Mouse (Mus musculus): ENCODE measurements around the gene Dnmt3a. TPM values are rescaled to one million over a fixed set of nuclear protein-coding genes. Genes with fewer than 3 reads are reported as not detected.
A peak's percentile ranks its signal among the peaks of the same experiment; 100 is the strongest.
"Not testable (repeated sequence)": the region's sequence is repeated elsewhere in the genome, so short reads cannot be mapped to it uniquely, and the experiment has no call there.

The Dnmt3a gene
- polyA plus RNA-seq, 1 experiment from 2014 or later = 65.3 TPM

GRCm38 (mm10) chr12:3919423-3919822 lies 113.6 kb downstream of the Dnmt3a start:
- 90% methylated on average over 3 of the region's 3 CpGs for WGBS
- Histone ChIP-seq H3K4me1 (ENCODE audit: control insufficient read depth, insufficient read depth, low read length) (peaks cover 5% of the 10 kb centered on the region; the same call in 1 of the 2 replicates), H3K36me3 (ENCODE audit: control insufficient read depth, insufficient read depth, low read length) (peaks cover 5% of the 10 kb centered on the region; the same call in 1 of the 2 replicates), H3K9ac (replicated peaks; ENCODE audit: low read length) (no peak overlapping the region), H3K27me3 (ENCODE audit: control insufficient read depth, insufficient read depth, low read length) (no peaks in the 10 kb centered on the region), H3K27ac (replicated peaks; ENCODE audit: low read depth, low read length) (no peak overlapping the region), H3K4me2 (ENCODE audit: low read length) (no peak overlapping the region), H3K9me3 (ENCODE audit: control insufficient read depth, low read length) (no peaks in the 10 kb centered on the region), H3K4me3 (replicated peaks; ENCODE audit: low read depth, low read length) (no peak overlapping the region)
- DNase-seq (no peak), ATAC-seq (ENCODE audit: low FRiP score, low TSS enrichment) (no peak)

GRCm38 (mm10) chr12:3926127-3926526 lies 120.3 kb downstream of the Dnmt3a start:
- no peak for ATAC-seq (ENCODE audit: low FRiP score, low TSS enrichment)
- no peaks in the 10 kb centered on the region for H3K27me3 ChIP-seq (ENCODE audit: control insufficient read depth, insufficient read depth, low read length)
- H3K27ac ChIP-seq (replicated peaks; ENCODE audit: low read depth, low read length) = no peak overlapping the region
- no peak overlapping the region for H3K4me2 ChIP-seq (ENCODE audit: low read length)
- H3K4me1 ChIP-seq (ENCODE audit: control insufficient read depth, insufficient read depth, low read length) = no peaks in the 10 kb centered on the region
- peak; percentile 88 for DNase-seq
- WGBS = 0% methylated on average over 1 of the region's 1 CpGs
- no peak overlapping the region for H3K4me3 ChIP-seq (replicated peaks; ENCODE audit: low read depth, low read length)
- no peaks in the 10 kb centered on the region for H3K9me3 ChIP-seq (ENCODE audit: control insufficient read depth, low read length)
- H3K9ac ChIP-seq (replicated peaks; ENCODE audit: low read length) = no peak overlapping the region
- H3K36me3 ChIP-seq (ENCODE audit: control insufficient read depth, insufficient read depth, low read length) = no peaks in the 10 kb centered on the region

- 88% methylated on average over 3 of the region's 3 CpGs for WGBS
- no peak overlapping the region for H3K4me2 ChIP-seq (ENCODE audit: low read length)
- H3K27me3 ChIP-seq (ENCODE audit: control insufficient read depth, insufficient read depth, low read length) = no peaks in the 10 kb centered on the region
- ATAC-seq (ENCODE audit: low FRiP score, low TSS enrichment) = no peak
- H3K36me3 ChIP-seq (ENCODE audit: control insufficient read depth, insufficient read depth, low read length) = no peaks in the 10 kb centered on the region
- no peak for DNase-seq
- no peaks in the 10 kb centered on the region for H3K4me1 ChIP-seq (ENCODE audit: control insufficient read depth, insufficient read depth, low read length)
- H3K27ac ChIP-seq (replicated peaks; ENCODE audit: low read depth, low read length) = no peak overlapping the region
- H3K4me3 ChIP-seq (replicated peaks; ENCODE audit: low read depth, low read length) = no peak overlapping the region
- H3K9me3 ChIP-seq (ENCODE audit: control insufficient read depth, low read length) = no peaks in the 10 kb centered on the region
- H3K9ac ChIP-seq (replicated peaks; ENCODE audit: low read length) = no peak overlapping the region
Observed at GRCm38 (mm10) chr12:3928841-3929240, 123.0 kb downstream of the Dnmt3a start.

- H3K36me3 ChIP-seq (ENCODE audit: control insufficient read depth, insufficient read depth, low read length); ATAC-seq (ENCODE audit: low FRiP score, low TSS enrichment); H3K9me3 ChIP-seq (ENCODE audit: control insufficient read depth, low read length); H3K27me3 ChIP-seq (ENCODE audit: control insufficient read depth, insufficient read depth, low read length); DNase-seq; H3K27ac ChIP-seq (replicated peaks; ENCODE audit: low read depth, low read length); H3K4me1 ChIP-seq (ENCODE audit: control insufficient read depth, insufficient read depth, low read length); H3K9ac ChIP-seq (replicated peaks; ENCODE audit: low read length); H3K4me2 ChIP-seq (ENCODE audit: low read length); H3K4me3 ChIP-seq (replicated peaks; ENCODE audit: low read depth, low read length): not testable (repeated sequence)
- WGBS = 94% methylated on average over 30 of the region's 47 CpGs
Observed at GRCm38 (mm10) chr12:3930090-3930865, 124.5 kb downstream of the Dnmt3a start.

- WGBS = 5% methylated on average over 11 of the region's 11 CpGs
- Histone ChIP-seq H3K4me2 (ENCODE audit: low read length) (0 out of 2 replicates have a peak overlapping the region, but pooled peaks have one; percentile 1), H3K9me3 (ENCODE audit: control insufficient read depth, low read length) (no peaks in the 10 kb centered on the region), H3K27ac (replicated peaks; ENCODE audit: low read depth, low read length) (no peak overlapping the region), H3K4me1 (ENCODE audit: control insufficient read depth, insufficient read depth, low read length) (no peaks in the 10 kb centered on the region), H3K4me3 (replicated peaks; ENCODE audit: low read depth, low read length) (no peak overlapping the region), H3K9ac (replicated peaks; ENCODE audit: low read length) (no peak overlapping the region), H3K27me3 (ENCODE audit: control insufficient read depth, insufficient read depth, low read length) (no peaks in the 10 kb centered on the region), H3K36me3 (ENCODE audit: control insufficient read depth, insufficient read depth, low read length) (no peaks in the 10 kb centered on the region)
- peak; percentile 29 for DNase-seq
- ATAC-seq (ENCODE audit: low FRiP score, low TSS enrichment) = no peak
Observed at GRCm38 (mm10) chr12:3942026-3942425, 136.2 kb downstream of the Dnmt3a start.

GRCm38 (mm10) chr12:3944454-3945073 lies 138.8 kb downstream of the Dnmt3a start:
- no peak overlapping the region for H3K4me3 ChIP-seq (replicated peaks; ENCODE audit: low read depth, low read length)
- H3K27ac ChIP-seq (replicated peaks; ENCODE audit: low read depth, low read length) = no peak overlapping the region
- peak; percentile 26 for DNase-seq
- H3K9ac ChIP-seq (replicated peaks; ENCODE audit: low read length) = no peak overlapping the region
- 33% methylated on average over 4 of the region's 4 CpGs for WGBS
- no peaks in the 10 kb centered on the region for H3K9me3 ChIP-seq (ENCODE audit: control insufficient read depth, low read length)
- no peaks in the 10 kb centered on the region for H3K4me1 ChIP-seq (ENCODE audit: control insufficient read depth, insufficient read depth, low read length)
- H3K27me3 ChIP-seq (ENCODE audit: control insufficient read depth, insufficient read depth, low read length) = no peaks in the 10 kb centered on the region
- no peaks in the 10 kb centered on the region for H3K36me3 ChIP-seq (ENCODE audit: control insufficient read depth, insufficient read depth, low read length)
- ATAC-seq (ENCODE audit: low FRiP score, low TSS enrichment) = no peak
- H3K4me2 ChIP-seq (ENCODE audit: low read length) = no peak overlapping the region

- Histone ChIP-seq H3K4me2 (ENCODE audit: low read length) (no peak overlapping the region), H3K9ac (replicated peaks; ENCODE audit: low read length) (no peak overlapping the region), H3K27me3 (ENCODE audit: control insufficient read depth, insufficient read depth, low read length) (no peaks in the 10 kb centered on the region), H3K4me1 (ENCODE audit: control insufficient read depth, insufficient read depth, low read length) (no peaks in the 10 kb centered on the region), H3K9me3 (ENCODE audit: control insufficient read depth, low read length) (no peaks in the 10 kb centered on the region), H3K36me3 (ENCODE audit: control insufficient read depth, insufficient read depth, low read length) (no peaks in the 10 kb centered on the region), H3K27ac (replicated peaks; ENCODE audit: low read depth, low read length) (no peak overlapping the region), H3K4me3 (replicated peaks; ENCODE audit: low read depth, low read length) (no peak overlapping the region)
- no peak for DNase-seq
- 67% methylated on average over 6 of the region's 6 CpGs for WGBS
- no peak for ATAC-seq (ENCODE audit: low FRiP score, low TSS enrichment)
Observed at GRCm38 (mm10) chr12:3947503-3947902, 141.7 kb downstream of the Dnmt3a start.

GRCm38 (mm10) chr12:3954651-3955050 lies 148.8 kb downstream of the Dnmt3a start, which contains the start of gene Pomc:
Gene Pomc (plus strand): TSS chr12:3954951.
- no peak within 1 kb of the TSS for H3K4me3 ChIP-seq (replicated peaks; ENCODE audit: low read depth, low read length)
- peaks cover 6% of the 10 kb centered on the region; the same call in 1 of the 2 replicates for H3K4me1 ChIP-seq (ENCODE audit: control insufficient read depth, insufficient read depth, low read length)
- DNase-seq (peak; percentile 9), ATAC-seq (ENCODE audit: low FRiP score, low TSS enrichment) (no peak)
- no peak within 1 kb of the TSS for H3K27ac ChIP-seq (replicated peaks; ENCODE audit: low read depth, low read length)
- no peaks in the 10 kb centered on the region for H3K9me3 ChIP-seq (ENCODE audit: control insufficient read depth, low read length)
- peak within 1 kb of the TSS; percentile 33 for H3K4me2 ChIP-seq (ENCODE audit: low read length)
- WGBS = 17% methylated on average over 22 of the region's 22 CpGs
- H3K27me3 ChIP-seq (ENCODE audit: control insufficient read depth, insufficient read depth, low read length) = peaks cover 9% of the 10 kb centered on the region; the same call in 1 of the 2 replicates
- H3K9ac ChIP-seq (replicated peaks; ENCODE audit: low read length) = no peak within 1 kb of the TSS
- H3K36me3 ChIP-seq (ENCODE audit: control insufficient read depth, insufficient read depth, low read length) = no peaks in the 10 kb centered on the region

Measured in midbrain, embryonic 14.5 days (tissue).